Comparison of ENCODE assay signal across 8 mouse cellular contexts in genomic region chr19:24476461-24476860, GRCm38 (mm10). TPM values are rescaled to one million over a fixed set of nuclear protein-coding genes. Genes with fewer than 3 reads are reported as not detected.
DNase-seq lines count a peak whose midpoint lies in the region; ATAC-seq and TF ChIP-seq lines count a peak whose summit lies in the region.

No protein-coding gene starts in this region.

- intact Hi-C loops in left cerebral cortex, adult 2 months (cut with DNase I): loop anchor here (5.0 kb wide), 1 partner anchor 396 kb away; no protein-coding TSS in a partner anchor
- intact Hi-C loops in left cerebral cortex, postnatal 14 days (cut with DNase I): loop anchor here (1.0 to 5.0 kb wide), 2 partner anchors 81 to 175 kb away; partner anchors contain the start of gene Pip5k1b

- 2% methylated on average over 11 of the region's 11 CpGs for WGBS in kidney, postnatal 0 days
- 3% methylated on average over 11 of the region's 11 CpGs for WGBS in midbrain, embryonic 10.5 days

- DNase-seq in left cerebral cortex, adult 2 months (ENCODE audit: extremely low spot score in 1 of 2, low spot score in 2 of 2): no peak
- no peak for DNase-seq in left cerebral cortex, postnatal 14 days (ENCODE audit: low spot score in 2 of 2)
- DNase-seq in kidney, postnatal 0 days (ENCODE audit: low spot score): peak; percentile 55
- DNase-seq in midbrain, embryonic 10.5 days (ENCODE audit: low spot score): peak; percentile 23
- DNase-seq in thymus, postnatal 0 days (ENCODE audit: low spot score): peak; percentile 72
- DNase-seq in urinary bladder, postnatal 10 days (ENCODE audit: low spot score): no peak

- H3K4me2 ChIP-seq in kidney, postnatal 0 days (ENCODE audit: low read length): peak overlapping the region; percentile 76

- peak overlapping the region; percentile 68 for H3K4me3 ChIP-seq in left cerebral cortex, adult 2 months
- peak overlapping the region; percentile 76 for H3K4me3 ChIP-seq in brown adipose tissue, adult 24 weeks (ENCODE audit: insufficient read depth, low read depth, low read length)
- peak overlapping the region; percentile 65 for H3K4me3 ChIP-seq in kidney, postnatal 0 days (replicated peaks; ENCODE audit: low read depth, low read length)
- peak overlapping the region; percentile 91 for H3K4me3 ChIP-seq in midbrain, embryonic 10.5 days

- peaks cover 4% of the 10 kb centered on the region for H3K4me1 ChIP-seq in brown adipose tissue, adult 24 weeks (ENCODE audit: control insufficient read depth, insufficient read depth, insufficient read length, low read length)
- H3K4me1 ChIP-seq in kidney, postnatal 0 days (replicated peaks; ENCODE audit: insufficient read depth, low read length): no peaks in the 10 kb centered on the region; the same call in 1 of the 2 replicates
- peaks cover 28% of the 10 kb centered on the region for H3K4me1 ChIP-seq in midbrain, embryonic 10.5 days

- H3K36me3 ChIP-seq in kidney, postnatal 0 days (ENCODE audit: insufficient read depth, low read length): no peaks in the 10 kb centered on the region
- H3K36me3 ChIP-seq in midbrain, embryonic 10.5 days: peaks cover 12% of the 10 kb centered on the region

- no peak for TF ChIP-seq CTCF in left cerebral cortex, adult 2 months (IDR thresholded peaks at IDR 0.05)
- no peak for TF ChIP-seq CTCF in kidney, postnatal 0 days (IDR thresholded peaks at IDR 0.05; ENCODE audit: low read depth)

- H3K27ac ChIP-seq in left cerebral cortex, adult 2 months: peak overlapping the region; percentile 97
- 0 out of 2 replicates have a peak overlapping the region, but pooled peaks have one; percentile 35 for H3K27ac ChIP-seq in brown adipose tissue, adult 24 weeks (replicated peaks; ENCODE audit: low read depth, low read length)
- peak overlapping the region; percentile 88 for H3K27ac ChIP-seq in kidney, postnatal 0 days
- H3K27ac ChIP-seq in midbrain, embryonic 10.5 days (replicated peaks): peak overlapping the region; percentile 93

- peak overlapping the region; percentile 90 for H3K9ac ChIP-seq in kidney, postnatal 0 days (ENCODE audit: low read depth, low read length)

- no peaks in the 10 kb centered on the region for H3K9me3 ChIP-seq in kidney, postnatal 0 days (replicated peaks; ENCODE audit: low read length)
- no peaks in the 10 kb centered on the region for H3K9me3 ChIP-seq in midbrain, embryonic 10.5 days (replicated peaks)

- no peaks in the 10 kb centered on the region for H3K27me3 ChIP-seq in kidney, postnatal 0 days (ENCODE audit: insufficient read depth, low read length)
- no peaks in the 10 kb centered on the region for H3K27me3 ChIP-seq in midbrain, embryonic 10.5 days (ENCODE audit: low read depth, poor library complexity, severe bottlenecking)

- ATAC-seq in granulocyte monocyte progenitor cell, adult 5-6 weeks (replicated peaks; ENCODE audit: poor library complexity, severe bottlenecking): peak; percentile 43
- no peak for ATAC-seq in kidney, postnatal 0 days (replicated peaks; ENCODE audit: low FRiP score, low read depth)

RNA-seq across cellular contexts. Expression of gene Fam122a, which starts 0.7 kb away (rescaled TPM):
- 10 to 100 TPM; 26.8 to 32.2 TPM for total RNA-seq in left cerebral cortex, adult 2 months (2021)
- 10 to 100 TPM; 26.1 to 31.2 TPM for total RNA-seq in left cerebral cortex, postnatal 14 days (2021)
- 13.0 and 23.3 TPM in 2 replicates for polyA plus RNA-seq in brown adipose tissue, adult 24 weeks (2012; ENCODE audit: insufficient read depth, insufficient read length, missing spikeins)
- 31.1 and 32.2 TPM in 2 replicates for total RNA-seq in granulocyte monocyte progenitor cell, adult 5-6 weeks (2014; fragmentation: Nextera tagmentation)
- total RNA-seq in granulocyte monocyte progenitor cell, adult 5-6 weeks (2017): 8.2 and 8.8 TPM in 2 replicates
- polyA plus RNA-seq in kidney, postnatal 0 days (2015; fragmentation: Nextera tagmentation; extraction: Ambion mirVana): 63.8 and 65.6 TPM in 2 replicates
- polyA plus RNA-seq in midbrain, embryonic 10.5 days (2016; fragmentation: Nextera tagmentation; extraction: Ambion mirVana): 48.6 and 49.8 TPM in 2 replicates
- 56.2 and 63.9 TPM in 2 replicates for polyA plus RNA-seq in thymus, postnatal 0 days (2015; fragmentation: Nextera tagmentation; extraction: Ambion mirVana)

Comparison
In these comparisons a context has a peak if more than half of its experiments do, and no peak if none do; other contexts are left out.
1. DNase-seq: peak in kidney, postnatal 0 days (single experiment), midbrain, embryonic 10.5 days (single experiment) and thymus, postnatal 0 days (single experiment); none in left cerebral cortex, adult 2 months (0 of 2), left cerebral cortex, postnatal 14 days (0 of 2) and urinary bladder, postnatal 10 days (single experiment).
2. H3K27ac ChIP-seq: peak in every context shown above with its lines; median percentile 97 in left cerebral cortex, adult 2 months; 93 in midbrain, embryonic 10.5 days; 88 in kidney, postnatal 0 days; 35 in brown adipose tissue, adult 24 weeks.
3. Peak in every context shown above with its lines, with median percentiles within 50 percentile points of each other: H3K4me3 ChIP-seq.